Mouse (Mus musculus): ENCODE measurements around the gene Gas1. TPM values are rescaled to one million over a fixed set of nuclear protein-coding genes. Genes with fewer than 3 reads are reported as not detected.

Gene Gas1
- polyA plus RNA-seq, 1 experiment from 2014 or later, result 318 TPM

DNA sequence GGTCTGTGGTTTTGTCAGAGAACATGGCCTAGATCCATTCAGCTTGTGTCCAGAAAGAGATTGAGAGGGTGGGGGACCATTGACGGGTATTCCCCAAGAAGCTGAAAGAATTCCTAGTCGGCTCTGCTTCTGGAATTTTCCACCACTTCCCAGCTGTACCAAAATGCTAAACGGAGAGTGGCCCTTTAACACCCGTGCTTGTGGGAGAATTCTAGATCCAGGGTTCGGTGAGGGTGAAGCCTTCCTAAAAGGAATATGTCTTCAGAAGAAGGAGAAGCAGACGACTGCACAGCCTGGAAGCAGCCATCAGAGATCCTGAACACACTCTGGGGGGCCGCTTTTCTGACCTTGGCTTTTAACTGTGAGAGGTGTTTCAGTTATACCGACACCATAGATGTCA, 11.8 kb upstream of the Gas1 start:
- no peak for ATAC-seq (ENCODE audit: insufficient number of reproducible peaks, insufficient read depth, low FRiP score, low TSS enrichment, low read depth)
- WGBS, result 87% methylated on average over 8 of the region's 8 CpGs

DNA sequence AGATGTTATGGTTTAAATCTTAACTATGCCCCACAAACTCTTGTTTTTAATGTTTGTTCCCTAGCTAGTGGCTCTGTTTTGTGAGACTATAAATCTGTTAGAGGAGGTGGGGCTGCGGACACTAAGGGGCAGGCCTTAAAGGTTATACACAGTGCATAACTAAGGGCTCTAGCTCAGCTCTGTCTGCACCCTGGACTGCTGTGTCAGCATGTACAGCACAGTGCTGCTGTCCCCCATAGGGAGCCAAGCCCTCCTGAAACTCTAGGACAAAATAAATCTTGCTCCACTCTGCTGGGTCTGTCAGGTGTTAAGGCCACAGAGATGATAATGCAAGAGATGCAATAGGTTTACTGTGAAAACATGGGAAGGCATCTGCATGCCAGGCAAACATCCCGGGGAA, 10.1 kb upstream of the Gas1 start:
- no peak for ATAC-seq (ENCODE audit: insufficient number of reproducible peaks, insufficient read depth, low FRiP score, low TSS enrichment, low read depth)
- Histone ChIP-seq H3K9ac (replicated peaks) (no peak overlapping the region), H3K4me2 (no peak overlapping the region), H3K4me1 (replicated peaks) (0 out of 2 replicates have a peak, but pooled peaks cover 5% of the 10 kb centered on the region), H3K9me3 (peaks cover 4% of the 10 kb centered on the region; the same call in 1 of the 2 replicates), H3K36me3 (no peaks in the 10 kb centered on the region), H3K4me3 (replicated peaks) (no peak overlapping the region), H3K27me3 (no peaks in the 10 kb centered on the region), H3K27ac (0 out of 2 replicates have a peak overlapping the region, but pooled peaks have one; percentile 4)
- WGBS, result 77% methylated on average over 2 of the region's 2 CpGs

More for the DNA sequence above, 11.8 kb upstream of the Gas1 start:
- Histone ChIP-seq H3K9ac (replicated peaks) (no peak overlapping the region), H3K4me2 (no peak overlapping the region), H3K4me3 (replicated peaks) (no peak overlapping the region), H3K27ac (no peak overlapping the region), H3K27me3 (no peaks in the 10 kb centered on the region), H3K36me3 (no peaks in the 10 kb centered on the region), H3K4me1 (replicated peaks) (peaks cover 18% of the 10 kb centered on the region), H3K9me3 (no peaks in the 10 kb centered on the region)

DNA sequence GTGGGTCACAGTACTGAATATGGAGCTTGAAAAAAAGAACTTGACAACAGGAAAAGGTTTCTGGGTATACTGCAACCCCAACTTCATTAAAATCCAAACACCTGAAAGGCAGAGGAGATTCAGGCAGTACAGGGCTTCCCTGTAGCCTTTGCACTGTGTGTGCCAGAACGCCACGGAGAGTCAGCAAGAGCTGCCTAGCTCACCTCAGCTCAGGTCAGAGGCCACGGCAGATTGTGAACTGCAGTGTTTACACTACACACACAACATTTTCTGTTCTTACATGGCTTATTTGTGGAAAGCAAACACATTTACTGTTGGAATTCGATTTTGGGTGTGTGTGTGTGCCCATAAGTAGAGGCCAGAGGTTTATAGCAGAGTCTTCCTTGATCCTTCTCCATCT, 5.2 kb upstream of the Gas1 start:
- WGBS, result 76% methylated on average over 4 of the region's 4 CpGs
- no peaks in the 10 kb centered on the region for H3K27me3 ChIP-seq
- H3K4me1 ChIP-seq (replicated peaks), result peaks cover 14% of the 10 kb centered on the region
- no peaks in the 10 kb centered on the region for H3K36me3 ChIP-seq
- H3K9me3 ChIP-seq, result peaks cover 4% of the 10 kb centered on the region; the same call in 1 of the 2 replicates
- no peak overlapping the region for H3K9ac ChIP-seq (replicated peaks)
- no peak overlapping the region for H3K4me2 ChIP-seq
- no peak overlapping the region for H3K4me3 ChIP-seq (replicated peaks)
- no peak overlapping the region for H3K27ac ChIP-seq
- ATAC-seq (ENCODE audit: insufficient number of reproducible peaks, insufficient read depth, low FRiP score, low TSS enrichment, low read depth), result no peak

DNA sequence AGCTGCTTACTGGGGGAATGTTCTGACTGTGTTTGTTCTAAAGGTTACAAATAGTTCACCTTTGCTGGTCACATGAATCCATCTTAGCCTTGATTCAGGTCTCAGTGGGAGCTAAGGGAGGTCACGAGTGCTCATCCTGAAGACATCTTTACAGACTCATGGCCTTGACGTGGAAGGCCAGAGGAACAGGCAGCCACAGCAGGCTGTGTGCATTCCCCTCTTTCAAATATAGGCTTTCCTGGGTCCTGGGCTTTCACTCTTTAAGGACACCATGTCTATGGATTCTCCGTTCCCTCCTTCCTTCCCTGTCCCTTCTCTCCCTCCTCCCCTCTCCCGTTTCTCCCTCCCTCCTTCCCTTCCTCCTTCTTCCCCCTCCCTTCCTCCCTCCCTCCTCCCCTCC, 2.5 kb upstream of the Gas1 start:
- no peak overlapping the region for H3K4me2 ChIP-seq
- peaks cover 12% of the 10 kb centered on the region for H3K4me1 ChIP-seq (replicated peaks)
- ATAC-seq (ENCODE audit: insufficient number of reproducible peaks, insufficient read depth, low FRiP score, low TSS enrichment, low read depth), result no peak
- no peak overlapping the region for H3K9ac ChIP-seq (replicated peaks)
- no peak overlapping the region for H3K27ac ChIP-seq
- 84% methylated on average over 4 of the region's 4 CpGs for WGBS
- no peaks in the 10 kb centered on the region for H3K27me3 ChIP-seq
- no peak overlapping the region for H3K4me3 ChIP-seq (replicated peaks)
- H3K9me3 ChIP-seq, result peaks cover 4% of the 10 kb centered on the region; the same call in 1 of the 2 replicates
- peaks cover 14% of the 10 kb centered on the region for H3K36me3 ChIP-seq

DNA sequence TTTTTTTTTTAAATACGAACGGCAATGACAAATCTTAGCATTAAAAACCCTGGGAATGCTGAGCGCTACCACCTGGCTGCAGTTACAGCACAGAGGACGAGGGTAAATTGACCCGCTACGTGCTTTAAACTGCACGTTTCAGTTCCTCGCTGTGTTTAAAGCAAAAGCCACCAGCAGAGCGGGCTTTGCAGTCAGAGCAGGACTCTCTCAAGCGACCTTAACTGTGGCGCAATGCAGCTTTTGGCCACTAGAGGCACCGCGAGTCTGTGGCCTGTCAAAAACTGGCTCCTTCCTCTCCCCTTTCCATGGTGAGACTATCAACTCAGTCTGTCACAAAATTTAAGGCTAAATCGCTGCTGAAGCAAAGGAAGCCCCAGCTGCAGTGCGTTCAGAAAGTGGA, 1.3 kb upstream of the Gas1 start:
- WGBS, result under 1% methylated on average over 15 of the region's 15 CpGs
- Histone ChIP-seq H3K9ac (replicated peaks) (peak overlapping the region; percentile 52), H3K4me1 (replicated peaks) (peaks cover 20% of the 10 kb centered on the region), H3K27me3 (no peaks in the 10 kb centered on the region), H3K9me3 (peaks cover 3% of the 10 kb centered on the region; the same call in 1 of the 2 replicates), H3K4me2 (peak overlapping the region; percentile 71), H3K27ac (peak overlapping the region; percentile 100), H3K4me3 (replicated peaks) (peak overlapping the region; percentile 100), H3K36me3 (peaks cover 14% of the 10 kb centered on the region)
- no peak for ATAC-seq (ENCODE audit: insufficient number of reproducible peaks, insufficient read depth, low FRiP score, low TSS enrichment, low read depth)

DNA sequence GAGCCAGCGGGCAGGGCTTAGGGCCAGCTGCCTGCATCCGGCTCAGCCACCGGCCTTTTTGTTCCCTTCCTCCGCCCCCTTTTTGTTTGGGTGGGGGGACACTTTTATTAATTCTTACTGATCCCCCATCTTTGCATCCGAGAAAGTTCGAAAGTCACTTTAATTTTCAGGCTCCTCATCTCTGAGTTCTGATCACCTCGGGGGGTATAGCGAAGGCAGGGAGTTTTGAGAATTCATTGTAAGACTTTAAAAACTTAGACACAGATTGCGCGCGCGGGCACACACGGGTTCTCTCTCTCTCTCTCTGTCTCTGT, 589 bp upstream of the Gas1 start:
- Histone ChIP-seq H3K27me3 (no peaks in the 10 kb centered on the region), H3K9me3 (no peaks in the 10 kb centered on the region), H3K36me3 (peaks cover 14% of the 10 kb centered on the region), H3K9ac (replicated peaks) (peak overlapping the region; percentile 52), H3K4me3 (replicated peaks) (peak overlapping the region; percentile 100), H3K27ac (peak overlapping the region; percentile 100), H3K4me2 (peak overlapping the region; percentile 71), H3K4me1 (replicated peaks) (peaks cover 26% of the 10 kb centered on the region)
- no peak for ATAC-seq (ENCODE audit: insufficient number of reproducible peaks, insufficient read depth, low FRiP score, low TSS enrichment, low read depth)
- under 1% methylated on average over 13 of the region's 13 CpGs for WGBS

DNA sequence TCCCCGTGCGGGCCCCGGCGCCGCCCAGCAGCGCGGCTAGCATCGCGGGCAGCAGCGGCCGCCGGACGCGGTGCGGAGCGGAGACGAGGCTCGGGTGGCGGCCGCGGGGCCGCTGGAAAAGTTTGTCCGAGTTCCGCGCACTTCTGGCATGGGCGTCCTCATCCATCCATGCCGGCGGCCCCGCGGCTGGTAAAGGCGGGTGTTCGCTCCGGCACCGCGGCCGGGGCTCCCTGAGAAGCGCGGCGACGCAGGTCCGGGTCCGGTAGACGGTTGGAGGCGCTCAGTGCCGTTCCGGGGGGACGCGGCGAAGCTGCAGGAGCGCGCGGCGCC, 424 bp downstream of the Gas1 start:
- H3K27me3 ChIP-seq, result no peaks in the 10 kb centered on the region
- ATAC-seq (ENCODE audit: insufficient number of reproducible peaks, insufficient read depth, low FRiP score, low TSS enrichment, low read depth), result no peak
- H3K4me1 ChIP-seq (replicated peaks), result peaks cover 37% of the 10 kb centered on the region
- no peaks in the 10 kb centered on the region for H3K9me3 ChIP-seq
- peak overlapping the region; percentile 100 for H3K27ac ChIP-seq
- H3K36me3 ChIP-seq, result peaks cover 14% of the 10 kb centered on the region
- H3K4me2 ChIP-seq, result peak overlapping the region; percentile 71
- H3K9ac ChIP-seq (replicated peaks), result peak overlapping the region; percentile 100
- peak overlapping the region; percentile 100 for H3K4me3 ChIP-seq (replicated peaks)
- WGBS, result 0% methylated on average over 36 of the region's 53 CpGs

DNA sequence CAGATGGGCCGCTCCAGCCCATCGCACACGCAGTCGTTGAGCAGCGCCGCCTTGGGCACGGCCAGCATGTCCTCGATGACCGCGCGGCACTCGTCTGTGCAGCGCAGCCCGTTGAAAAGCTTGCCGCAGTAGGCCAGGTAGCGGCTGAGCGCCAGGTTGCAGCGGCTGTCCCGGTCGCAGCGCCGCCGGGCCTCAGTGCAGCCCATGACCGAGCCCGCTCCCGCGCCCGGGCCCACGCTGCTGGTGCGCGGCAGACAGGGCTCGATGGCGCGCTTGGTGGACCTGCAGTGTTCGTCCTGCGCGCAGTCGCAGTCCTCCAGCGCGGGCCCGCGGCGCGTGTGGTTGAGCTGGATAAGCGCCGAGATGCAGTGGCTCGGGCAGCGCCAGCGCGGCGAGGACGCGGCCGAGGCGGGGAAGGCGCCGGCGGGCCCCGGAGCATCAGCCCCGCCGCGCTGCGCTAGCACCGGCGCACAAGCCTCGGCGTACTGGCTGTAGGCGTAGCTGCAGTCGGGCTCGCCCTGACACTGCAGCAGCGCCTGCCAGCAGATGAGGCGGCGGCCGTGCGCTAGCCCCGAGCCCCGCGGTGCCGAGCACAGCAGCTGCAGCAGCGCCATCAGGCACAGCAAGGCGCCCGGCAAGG, 909 bp downstream of the Gas1 start:
- no peak for ATAC-seq (ENCODE audit: insufficient number of reproducible peaks, insufficient read depth, low FRiP score, low TSS enrichment, low read depth)
- Histone ChIP-seq H3K4me2 (peak overlapping the region; percentile 71), H3K4me3 (replicated peaks) (peak overlapping the region; percentile 100), H3K9ac (replicated peaks) (peak overlapping the region; percentile 100), H3K27ac (peak overlapping the region; percentile 100), H3K27me3 (no peaks in the 10 kb centered on the region), H3K4me1 (replicated peaks) (peaks cover 41% of the 10 kb centered on the region), H3K9me3 (no peaks in the 10 kb centered on the region), H3K36me3 (peaks cover 14% of the 10 kb centered on the region)
- WGBS, result under 1% methylated on average over 75 of the region's 82 CpGs

DNA sequence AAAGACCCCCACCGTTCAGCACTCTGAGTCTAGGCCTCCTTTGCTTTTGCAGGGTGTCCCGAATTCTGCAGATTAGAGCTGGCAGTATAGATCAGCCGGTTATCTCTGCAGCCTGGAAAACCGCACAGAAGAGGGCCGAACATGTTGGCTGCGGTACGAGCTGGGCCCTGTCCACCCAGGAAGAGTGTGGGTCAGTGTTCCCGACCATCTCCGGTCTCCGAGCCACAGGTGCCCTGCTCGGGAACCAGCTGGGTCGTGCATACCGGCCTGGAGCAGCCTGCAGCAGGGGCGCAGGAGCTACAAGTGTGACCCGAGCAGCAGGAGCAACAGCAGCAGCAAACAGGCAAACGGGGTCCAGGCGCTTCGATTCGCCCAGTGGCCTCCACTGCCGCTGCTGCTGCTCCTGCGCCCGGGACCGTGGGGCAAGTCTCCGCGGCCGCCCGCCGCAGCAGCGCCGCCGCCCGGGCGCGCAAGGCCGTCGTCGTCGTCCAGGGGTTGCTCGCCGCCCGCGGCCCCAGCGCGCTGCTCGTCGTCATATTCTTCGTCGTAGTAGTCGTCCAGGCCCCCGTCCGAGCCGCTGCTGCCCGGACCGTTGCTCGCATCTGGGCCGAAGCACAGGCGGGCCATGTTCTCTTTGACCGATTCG, 1.6 kb downstream of the Gas1 start:
- peaks cover 45% of the 10 kb centered on the region for H3K4me1 ChIP-seq (replicated peaks)
- no peaks in the 10 kb centered on the region for H3K9me3 ChIP-seq
- H3K4me3 ChIP-seq (replicated peaks), result peak overlapping the region; percentile 100
- no peaks in the 10 kb centered on the region for H3K27me3 ChIP-seq
- H3K27ac ChIP-seq, result peak overlapping the region; percentile 100
- no peak for ATAC-seq (ENCODE audit: insufficient number of reproducible peaks, insufficient read depth, low FRiP score, low TSS enrichment, low read depth)
- peaks cover 14% of the 10 kb centered on the region for H3K36me3 ChIP-seq
- H3K9ac ChIP-seq (replicated peaks), result peak overlapping the region; percentile 100
- under 1% methylated on average over 59 of the region's 59 CpGs for WGBS
- H3K4me2 ChIP-seq, result peak overlapping the region; percentile 71

DNA sequence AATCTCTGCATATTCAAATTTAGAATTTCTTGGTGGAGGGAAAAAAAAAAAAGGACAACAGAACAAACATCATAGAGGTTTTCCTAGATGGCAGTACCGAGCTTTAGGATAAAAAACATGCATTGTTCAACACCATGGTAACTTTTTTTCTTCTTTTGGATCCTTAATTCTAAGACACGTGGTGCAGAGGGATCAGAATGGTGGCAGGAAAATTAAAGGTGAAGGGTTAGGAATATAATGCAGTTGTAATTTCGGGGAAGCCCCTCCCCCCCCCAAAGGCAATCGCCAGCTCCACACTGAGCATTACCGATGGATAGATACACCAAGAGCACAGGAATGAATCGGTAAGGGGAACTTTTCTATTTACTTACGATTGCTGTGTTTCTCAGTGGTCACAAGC, 2.2 kb downstream of the Gas1 start:
- Histone ChIP-seq H3K4me1 (replicated peaks) (peaks cover 45% of the 10 kb centered on the region), H3K4me3 (replicated peaks) (peak overlapping the region; percentile 100), H3K4me2 (peak overlapping the region; percentile 71), H3K9me3 (no peaks in the 10 kb centered on the region), H3K27me3 (no peaks in the 10 kb centered on the region), H3K36me3 (peaks cover 14% of the 10 kb centered on the region), H3K9ac (replicated peaks) (peak overlapping the region; percentile 100), H3K27ac (peak overlapping the region; percentile 100)
- WGBS, result under 1% methylated on average over 7 of the region's 7 CpGs
- no peak for ATAC-seq (ENCODE audit: insufficient number of reproducible peaks, insufficient read depth, low FRiP score, low TSS enrichment, low read depth)

DNA sequence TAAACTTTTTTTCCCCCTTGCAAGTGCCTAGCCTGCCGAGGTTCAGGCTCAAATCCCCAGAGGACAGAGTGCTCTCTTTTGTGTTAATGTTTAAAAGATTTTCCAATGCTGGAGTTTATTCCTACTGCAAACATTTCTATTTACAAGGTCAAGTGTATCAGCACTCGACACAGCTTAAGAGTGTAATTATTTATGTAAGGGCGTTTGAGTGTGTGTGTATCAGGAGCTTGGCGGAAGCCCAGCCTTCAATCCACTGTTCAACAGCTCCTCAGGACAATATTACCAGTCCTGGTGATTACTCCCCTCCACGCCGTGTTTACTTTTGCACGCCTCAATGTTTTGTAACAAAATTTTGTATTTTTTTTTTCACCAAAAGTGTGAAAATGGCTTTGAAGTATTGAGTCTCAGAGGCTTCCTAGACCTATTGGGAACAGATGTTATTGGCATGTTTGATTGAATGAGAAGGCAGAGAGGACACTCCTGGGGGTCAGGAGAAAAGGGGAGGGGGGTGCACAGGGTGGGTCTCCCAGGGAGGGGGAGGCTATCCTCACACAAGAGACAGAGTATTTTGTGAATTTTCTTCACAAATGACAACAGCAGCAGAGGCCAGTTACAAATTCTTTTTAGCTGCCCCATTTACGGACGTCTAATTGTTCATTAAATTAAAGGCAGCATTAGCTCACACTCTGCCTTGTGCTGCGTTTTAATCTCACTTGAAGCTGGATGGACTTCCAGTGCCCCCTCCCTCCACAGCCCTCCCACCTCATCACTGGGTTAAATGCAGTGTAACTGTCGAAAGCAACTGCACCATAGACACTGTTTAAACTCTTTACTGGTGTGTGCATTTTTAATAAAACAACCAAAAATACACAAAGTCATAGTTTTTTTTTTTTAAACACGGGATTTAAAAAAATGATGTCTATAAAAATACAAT, 3.3 kb downstream of the Gas1 start:
- Histone ChIP-seq H3K4me2 (peak overlapping the region; percentile 71), H3K36me3 (peaks cover 14% of the 10 kb centered on the region), H3K4me3 (replicated peaks) (peak overlapping the region; percentile 100), H3K9ac (replicated peaks) (peak overlapping the region; percentile 100), H3K9me3 (no peaks in the 10 kb centered on the region), H3K27ac (peak overlapping the region; percentile 100), H3K4me1 (replicated peaks) (peaks cover 37% of the 10 kb centered on the region), H3K27me3 (no peaks in the 10 kb centered on the region)
- WGBS, result 6% methylated on average over 12 of the region's 12 CpGs
- ATAC-seq (ENCODE audit: insufficient number of reproducible peaks, insufficient read depth, low FRiP score, low TSS enrichment, low read depth), result no peak

All from limb, embryonic 12.5 days (tissue).